Mouse (Mus musculus): Measurements from ENCODE around the gene Trpm3. TPM values are rescaled to one million over a fixed set of nuclear protein-coding genes. Genes with fewer than 3 reads are reported as not detected.

Gene Trpm3
- polyA plus RNA-seq, 1 experiment from 2014 or later, result 0.91 TPM

DNA sequence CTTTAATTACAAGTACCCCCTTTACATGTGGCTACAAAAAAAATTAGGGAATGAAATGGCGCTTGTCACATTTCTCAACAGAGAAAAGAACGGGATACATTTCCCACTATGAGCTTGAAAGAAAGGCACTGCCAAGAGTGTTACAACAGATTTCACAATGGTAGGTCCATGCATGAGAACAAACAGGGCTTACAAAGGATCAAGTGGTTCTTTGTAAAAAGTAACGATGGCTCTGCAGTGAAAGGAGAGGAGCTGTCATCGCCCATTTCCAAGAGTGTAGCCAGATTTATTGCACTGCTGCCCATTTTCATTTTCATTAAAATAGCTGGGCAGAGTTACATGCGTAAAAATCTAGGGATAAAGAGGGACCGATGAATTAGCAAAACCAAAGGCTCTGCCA, 565.0 kb downstream of the Trpm3 start:
- no peak for ATAC-seq (replicated peaks; ENCODE audit: extremely low read depth, insufficient read depth, low FRiP score)
- Histone ChIP-seq H3K27me3 (ENCODE audit: control insufficient read depth, insufficient read depth, low read length) (no peaks in the 10 kb centered on the region; the same call in 1 of the 2 replicates), H3K9ac (ENCODE audit: low read length) (no peak overlapping the region), H3K4me3 (ENCODE audit: low read length) (no peak overlapping the region), H3K36me3 (ENCODE audit: control insufficient read depth, insufficient read depth) (no peaks in the 10 kb centered on the region), H3K4me1 (ENCODE audit: control insufficient read depth, insufficient read depth, low read length) (no peaks in the 10 kb centered on the region), H3K4me2 (ENCODE audit: low read depth, low read length) (no peak overlapping the region), H3K9me3 (replicated peaks; ENCODE audit: control insufficient read depth, low read length) (no peaks in the 10 kb centered on the region), H3K27ac (ENCODE audit: low read length) (no peak overlapping the region)
- 46% methylated on average over 6 of the region's 6 CpGs for WGBS

DNA sequence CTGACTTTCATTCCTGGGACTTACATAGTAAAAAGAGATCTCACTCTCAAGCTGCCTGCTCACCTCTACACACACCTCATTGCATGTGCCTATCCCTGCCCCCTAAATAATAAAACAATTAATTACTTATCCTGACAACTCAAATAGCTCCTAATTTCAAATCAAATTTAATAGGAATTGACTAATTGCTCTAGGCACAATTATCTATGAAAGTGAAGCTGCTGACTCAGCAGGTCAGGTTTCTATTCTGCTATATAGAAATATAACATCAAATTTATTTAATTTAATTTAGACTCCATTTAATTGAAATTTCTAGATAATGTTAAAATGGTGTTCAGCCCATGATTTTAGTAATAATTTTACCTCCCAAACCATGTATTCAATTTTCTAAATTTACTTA, 566.6 kb downstream of the Trpm3 start:
- H3K9ac ChIP-seq (ENCODE audit: low read length), result no peak overlapping the region
- no peaks in the 10 kb centered on the region; the same call in 1 of the 2 replicates for H3K27me3 ChIP-seq (ENCODE audit: control insufficient read depth, insufficient read depth, low read length)
- no peak overlapping the region for H3K27ac ChIP-seq (ENCODE audit: low read length)
- H3K9me3 ChIP-seq (replicated peaks; ENCODE audit: control insufficient read depth, low read length), result no peaks in the 10 kb centered on the region
- no peak overlapping the region for H3K4me3 ChIP-seq (ENCODE audit: low read length)
- H3K36me3 ChIP-seq (ENCODE audit: control insufficient read depth, insufficient read depth), result no peaks in the 10 kb centered on the region
- no peak overlapping the region for H3K4me2 ChIP-seq (ENCODE audit: low read depth, low read length)
- no peaks in the 10 kb centered on the region for H3K4me1 ChIP-seq (ENCODE audit: control insufficient read depth, insufficient read depth, low read length)
- ATAC-seq (replicated peaks; ENCODE audit: extremely low read depth, insufficient read depth, low FRiP score), result no peak

DNA sequence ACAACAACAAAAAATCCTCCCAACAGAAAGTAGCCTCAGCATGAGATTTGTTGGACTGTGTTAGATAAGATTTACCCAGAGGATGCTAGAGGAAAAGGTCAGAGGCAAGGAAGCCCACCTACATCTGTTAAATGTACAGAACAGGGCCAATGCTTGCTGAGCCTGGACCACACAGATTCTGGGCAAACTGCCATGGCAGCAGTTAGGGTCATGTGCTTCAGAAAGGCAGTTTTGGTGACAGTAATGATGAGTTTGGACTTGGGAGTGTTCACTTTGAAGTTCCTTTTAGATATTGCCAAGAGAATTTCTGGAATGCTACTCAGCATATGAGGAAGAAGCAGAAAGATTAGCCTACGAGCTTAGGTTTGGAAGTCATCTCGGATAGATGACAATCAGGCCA, 580.2 kb downstream of the Trpm3 start:
- no peaks in the 10 kb centered on the region for H3K36me3 ChIP-seq (ENCODE audit: control insufficient read depth, insufficient read depth)
- no peak overlapping the region for H3K4me3 ChIP-seq (ENCODE audit: low read length)
- ATAC-seq (replicated peaks; ENCODE audit: extremely low read depth, insufficient read depth, low FRiP score), result no peak
- no peaks in the 10 kb centered on the region for H3K27me3 ChIP-seq (ENCODE audit: control insufficient read depth, insufficient read depth, low read length)
- WGBS, result 61% methylated on average over 2 of the region's 2 CpGs
- no peak overlapping the region for H3K4me2 ChIP-seq (ENCODE audit: low read depth, low read length)
- no peak overlapping the region for H3K27ac ChIP-seq (ENCODE audit: low read length)
- H3K9ac ChIP-seq (ENCODE audit: low read length), result no peak overlapping the region
- no peaks in the 10 kb centered on the region for H3K9me3 ChIP-seq (replicated peaks; ENCODE audit: control insufficient read depth, low read length)
- no peaks in the 10 kb centered on the region for H3K4me1 ChIP-seq (ENCODE audit: control insufficient read depth, insufficient read depth, low read length)

DNA sequence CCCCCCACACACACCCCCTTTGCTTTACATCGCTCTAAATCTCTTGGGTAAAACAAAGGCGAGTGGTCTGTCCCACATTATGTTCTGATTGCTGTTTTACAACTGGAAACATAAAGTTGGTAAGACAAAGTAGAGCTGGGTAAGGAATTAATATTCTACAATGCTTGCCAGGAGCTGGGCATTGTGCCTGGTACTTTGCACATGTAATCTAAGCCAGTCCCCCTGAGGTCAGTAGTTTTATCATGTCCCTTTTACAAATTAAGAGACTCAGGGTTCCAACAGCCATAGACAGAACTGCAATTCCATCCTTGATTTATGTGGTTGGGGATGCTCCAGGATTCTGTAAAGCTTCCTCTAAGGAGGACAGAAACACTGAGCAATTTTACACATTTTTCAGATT, 591.0 kb downstream of the Trpm3 start:
- Histone ChIP-seq H3K4me1 (ENCODE audit: control insufficient read depth, insufficient read depth, low read length) (no peaks in the 10 kb centered on the region), H3K4me2 (ENCODE audit: low read depth, low read length) (no peak overlapping the region), H3K9me3 (replicated peaks; ENCODE audit: control insufficient read depth, low read length) (no peaks in the 10 kb centered on the region), H3K27ac (ENCODE audit: low read length) (no peak overlapping the region), H3K4me3 (ENCODE audit: low read length) (no peak overlapping the region), H3K36me3 (ENCODE audit: control insufficient read depth, insufficient read depth) (no peaks in the 10 kb centered on the region), H3K9ac (ENCODE audit: low read length) (no peak overlapping the region), H3K27me3 (ENCODE audit: control insufficient read depth, insufficient read depth, low read length) (no peaks in the 10 kb centered on the region)
- 70% methylated on average over 2 of the region's 2 CpGs for WGBS
- no peak for ATAC-seq (replicated peaks; ENCODE audit: extremely low read depth, insufficient read depth, low FRiP score)

DNA sequence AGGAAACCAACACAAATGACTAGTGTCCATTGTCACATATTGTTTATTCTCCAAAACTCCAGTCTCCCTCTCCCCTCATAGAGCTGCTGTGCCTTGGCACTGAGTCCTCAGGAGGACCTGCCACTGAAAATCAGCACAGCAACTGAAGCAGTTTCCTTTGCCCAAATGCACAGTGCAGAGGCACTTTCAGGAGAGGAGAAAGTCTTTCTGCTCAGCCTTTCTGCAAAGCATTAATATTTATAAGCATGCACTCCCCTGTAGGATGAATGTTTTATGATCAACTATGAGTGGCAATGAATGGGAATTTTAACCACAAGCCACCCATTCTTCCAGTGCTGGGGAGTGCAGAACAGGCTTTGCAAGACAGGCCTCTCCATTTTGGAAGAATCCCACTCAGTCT, 592.1 kb downstream of the Trpm3 start:
- H3K9me3 ChIP-seq (replicated peaks; ENCODE audit: control insufficient read depth, low read length), result no peaks in the 10 kb centered on the region
- no peak overlapping the region for H3K4me3 ChIP-seq (ENCODE audit: low read length)
- no peaks in the 10 kb centered on the region for H3K36me3 ChIP-seq (ENCODE audit: control insufficient read depth, insufficient read depth)
- no peak overlapping the region for H3K4me2 ChIP-seq (ENCODE audit: low read depth, low read length)
- no peak overlapping the region for H3K9ac ChIP-seq (ENCODE audit: low read length)
- no peak overlapping the region for H3K27ac ChIP-seq (ENCODE audit: low read length)
- no peaks in the 10 kb centered on the region for H3K27me3 ChIP-seq (ENCODE audit: control insufficient read depth, insufficient read depth, low read length)
- no peaks in the 10 kb centered on the region for H3K4me1 ChIP-seq (ENCODE audit: control insufficient read depth, insufficient read depth, low read length)
- no peak for ATAC-seq (replicated peaks; ENCODE audit: extremely low read depth, insufficient read depth, low FRiP score)

DNA sequence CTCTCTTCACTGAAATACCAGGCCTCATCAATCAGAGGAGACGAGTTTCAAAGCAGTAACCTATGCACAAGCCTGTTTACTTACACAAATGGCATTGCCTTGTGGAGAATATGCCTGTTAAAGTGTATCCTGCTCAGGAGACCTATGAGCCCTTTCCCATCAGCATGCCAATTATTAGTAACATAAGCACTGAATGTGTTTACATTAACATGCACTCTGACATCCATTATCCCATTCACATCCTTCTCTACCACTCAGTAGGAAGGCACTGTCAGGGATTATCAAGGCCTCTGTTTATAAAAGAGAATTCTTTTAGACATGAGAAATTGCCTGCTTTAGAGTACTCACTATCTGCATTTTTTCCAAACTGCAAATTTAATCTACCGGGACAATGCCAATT, 598.0 kb downstream of the Trpm3 start:
- no peak overlapping the region for H3K27ac ChIP-seq (ENCODE audit: low read length)
- no peaks in the 10 kb centered on the region for H3K4me1 ChIP-seq (ENCODE audit: control insufficient read depth, insufficient read depth, low read length)
- H3K9me3 ChIP-seq (replicated peaks; ENCODE audit: control insufficient read depth, low read length), result no peaks in the 10 kb centered on the region
- no peak overlapping the region for H3K9ac ChIP-seq (ENCODE audit: low read length)
- no peak for ATAC-seq (replicated peaks; ENCODE audit: extremely low read depth, insufficient read depth, low FRiP score)
- no peaks in the 10 kb centered on the region for H3K36me3 ChIP-seq (ENCODE audit: control insufficient read depth, insufficient read depth)
- H3K27me3 ChIP-seq (ENCODE audit: control insufficient read depth, insufficient read depth, low read length), result no peaks in the 10 kb centered on the region
- no peak overlapping the region for H3K4me3 ChIP-seq (ENCODE audit: low read length)
- H3K4me2 ChIP-seq (ENCODE audit: low read depth, low read length), result no peak overlapping the region
- 39% methylated on average over 2 of the region's 2 CpGs for WGBS

DNA sequence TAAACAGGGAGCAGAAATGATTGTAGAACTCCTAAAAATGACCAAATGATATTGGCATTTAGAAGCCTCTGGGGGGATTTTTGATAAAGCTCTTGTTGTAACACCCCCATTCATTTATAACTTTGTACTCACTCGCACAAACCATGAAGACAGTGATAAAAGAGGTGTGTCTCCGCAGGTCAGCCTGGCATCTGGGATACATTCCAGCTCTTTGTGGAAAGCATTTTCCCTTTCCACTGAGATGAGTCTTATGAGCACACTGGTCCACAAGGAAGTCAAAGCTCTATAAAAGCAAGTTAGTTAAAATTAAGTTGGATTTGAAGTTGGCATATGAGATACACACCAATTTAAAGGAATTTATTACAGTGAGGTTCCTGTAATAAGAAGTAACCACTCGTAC, 600.4 kb downstream of the Trpm3 start:
- 64% methylated on average over 3 of the region's 3 CpGs for WGBS
- ATAC-seq (replicated peaks; ENCODE audit: extremely low read depth, insufficient read depth, low FRiP score), result no peak

DNA sequence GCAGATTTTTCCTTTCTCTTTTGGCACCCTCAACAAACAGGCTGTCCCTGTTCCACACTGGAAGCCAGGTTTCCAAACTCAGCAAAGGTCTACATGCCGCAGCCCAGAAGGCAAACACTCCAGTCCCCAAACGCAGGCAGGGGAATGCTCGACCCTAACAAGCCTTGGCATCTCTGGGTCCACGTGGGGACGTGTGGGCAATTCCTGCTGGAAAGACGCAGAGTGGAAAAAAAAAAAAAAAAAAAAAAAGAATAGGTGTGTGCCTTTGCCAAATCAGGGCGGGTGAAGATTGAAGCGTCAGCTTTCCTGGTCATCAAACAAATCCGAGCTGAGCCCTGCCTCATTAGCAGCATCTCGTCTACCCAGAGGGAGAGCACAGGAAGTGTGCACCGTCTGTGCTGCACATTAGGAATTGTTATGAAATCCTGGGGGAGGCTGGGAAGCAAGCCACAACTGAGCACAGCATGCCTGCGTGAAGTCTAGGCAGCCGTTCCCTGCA, 614.5 kb downstream of the Trpm3 start:
- no peak overlapping the region for H3K4me3 ChIP-seq (ENCODE audit: low read length)
- no peak overlapping the region for H3K27ac ChIP-seq (ENCODE audit: low read length)
- H3K4me2 ChIP-seq (ENCODE audit: low read depth, low read length), result no peak overlapping the region
- H3K4me1 ChIP-seq (ENCODE audit: control insufficient read depth, insufficient read depth, low read length), result no peaks in the 10 kb centered on the region
- 44% methylated on average over 13 of the region's 13 CpGs for WGBS
- no peak; the same call in 1 of the 2 replicates for ATAC-seq (replicated peaks; ENCODE audit: extremely low read depth, insufficient read depth, low FRiP score)
- H3K36me3 ChIP-seq (ENCODE audit: control insufficient read depth, insufficient read depth), result no peaks in the 10 kb centered on the region
- no peaks in the 10 kb centered on the region for H3K27me3 ChIP-seq (ENCODE audit: control insufficient read depth, insufficient read depth, low read length)
- H3K9ac ChIP-seq (ENCODE audit: low read length), result no peak overlapping the region
- H3K9me3 ChIP-seq (replicated peaks; ENCODE audit: control insufficient read depth, low read length), result no peaks in the 10 kb centered on the region

More for the DNA sequence above, 600.4 kb downstream of the Trpm3 start:
- H3K4me2 ChIP-seq (ENCODE audit: low read depth, low read length), result no peak overlapping the region
- no peak overlapping the region for H3K4me3 ChIP-seq (ENCODE audit: low read length)
- no peak overlapping the region for H3K9ac ChIP-seq (ENCODE audit: low read length)
- H3K9me3 ChIP-seq (replicated peaks; ENCODE audit: control insufficient read depth, low read length), result no peaks in the 10 kb centered on the region
- no peaks in the 10 kb centered on the region for H3K4me1 ChIP-seq (ENCODE audit: control insufficient read depth, insufficient read depth, low read length)
- no peaks in the 10 kb centered on the region for H3K36me3 ChIP-seq (ENCODE audit: control insufficient read depth, insufficient read depth)
- H3K27me3 ChIP-seq (ENCODE audit: control insufficient read depth, insufficient read depth, low read length), result no peaks in the 10 kb centered on the region
- no peak overlapping the region for H3K27ac ChIP-seq (ENCODE audit: low read length)

DNA sequence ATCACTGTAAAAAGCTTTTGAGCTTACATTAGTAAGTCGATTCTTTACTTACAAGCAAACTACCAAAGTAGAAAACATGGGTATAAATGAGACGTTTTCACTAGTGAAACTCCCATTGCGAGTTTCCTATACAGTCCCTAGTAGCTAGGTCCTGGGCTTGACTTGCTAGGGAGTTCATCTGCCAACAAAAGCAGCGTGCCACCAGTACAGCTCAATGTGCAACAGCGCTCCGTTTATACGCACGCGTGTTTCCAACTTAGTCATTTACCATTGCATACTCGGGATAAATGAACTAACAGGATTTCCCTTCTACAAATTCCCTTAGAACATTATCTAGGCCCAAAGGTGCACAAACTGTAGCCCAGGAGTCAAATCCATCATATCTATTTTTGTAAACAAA, 615.2 kb downstream of the Trpm3 start:
- no peak for ATAC-seq (replicated peaks; ENCODE audit: extremely low read depth, insufficient read depth, low FRiP score)
- Histone ChIP-seq H3K27me3 (ENCODE audit: control insufficient read depth, insufficient read depth, low read length) (no peaks in the 10 kb centered on the region), H3K27ac (ENCODE audit: low read length) (no peak overlapping the region), H3K4me2 (ENCODE audit: low read depth, low read length) (no peak overlapping the region), H3K4me3 (ENCODE audit: low read length) (no peak overlapping the region), H3K9ac (ENCODE audit: low read length) (no peak overlapping the region), H3K36me3 (ENCODE audit: control insufficient read depth, insufficient read depth) (no peaks in the 10 kb centered on the region), H3K9me3 (replicated peaks; ENCODE audit: control insufficient read depth, low read length) (no peaks in the 10 kb centered on the region), H3K4me1 (ENCODE audit: control insufficient read depth, insufficient read depth, low read length) (no peaks in the 10 kb centered on the region)
- WGBS, result 86% methylated on average over 10 of the region's 10 CpGs

DNA sequence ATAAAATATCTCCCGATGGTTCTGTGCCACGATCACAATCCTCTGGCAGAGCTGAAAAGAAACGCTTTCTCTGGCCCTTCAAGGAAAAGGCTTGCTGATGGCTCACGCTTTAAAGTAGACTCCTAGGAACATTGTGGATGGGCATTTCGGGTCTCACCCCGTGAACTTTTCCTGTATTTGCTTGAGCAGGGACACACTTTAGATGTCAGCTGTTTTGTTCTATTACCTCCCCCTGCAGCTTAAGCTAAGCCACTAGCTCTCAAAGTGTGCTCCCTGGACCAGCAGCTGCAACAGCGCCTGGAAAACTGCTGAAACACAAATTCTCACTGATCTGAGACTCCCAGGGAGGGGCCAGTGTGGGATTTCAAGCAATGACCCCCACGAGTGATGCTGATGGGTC, 615.7 kb downstream of the Trpm3 start:
- Histone ChIP-seq H3K9me3 (replicated peaks; ENCODE audit: control insufficient read depth, low read length) (no peaks in the 10 kb centered on the region), H3K9ac (ENCODE audit: low read length) (no peak overlapping the region), H3K27ac (ENCODE audit: low read length) (no peak overlapping the region), H3K4me2 (ENCODE audit: low read depth, low read length) (no peak overlapping the region), H3K4me3 (ENCODE audit: low read length) (no peak overlapping the region), H3K4me1 (ENCODE audit: control insufficient read depth, insufficient read depth, low read length) (no peaks in the 10 kb centered on the region), H3K36me3 (ENCODE audit: control insufficient read depth, insufficient read depth) (no peaks in the 10 kb centered on the region), H3K27me3 (ENCODE audit: control insufficient read depth, insufficient read depth, low read length) (no peaks in the 10 kb centered on the region)
- no peak for ATAC-seq (replicated peaks; ENCODE audit: extremely low read depth, insufficient read depth, low FRiP score)
- WGBS, result 75% methylated on average over 8 of the region's 8 CpGs
